Mouse (Mus musculus): ENCODE results near the gene Sde2. TPM values are rescaled to one million over a fixed set of nuclear protein-coding genes. Genes with fewer than 3 reads are reported as not detected.
A peak's percentile ranks its signal among the peaks of the same experiment; 100 is the strongest.

The Sde2 gene
- polyA plus RNA-seq, 1 experiment from 2014 or later = 44.1 TPM

DNA sequence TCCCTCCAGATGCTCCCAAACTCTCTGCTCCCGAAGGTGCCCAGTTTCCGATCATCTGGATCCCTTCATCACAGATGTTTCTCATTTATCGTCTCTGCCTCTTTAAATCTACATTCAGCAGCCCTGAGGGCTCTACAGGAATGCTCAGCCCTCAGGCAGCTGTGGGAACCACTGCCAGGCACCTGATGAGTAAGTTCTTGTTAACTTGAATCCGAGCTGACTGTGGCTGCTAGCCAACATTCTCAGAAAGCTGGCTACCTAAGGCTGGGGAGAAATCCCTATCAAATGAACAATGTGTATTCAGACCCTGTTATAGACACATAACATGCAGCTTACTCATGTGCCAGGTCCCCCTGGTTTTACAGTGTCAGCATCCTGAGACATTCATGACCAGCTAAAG, 62.9 kb downstream of the Sde2 start:
- H3K27me3 ChIP-seq (ENCODE audit: control insufficient read depth, insufficient read depth, low read length) = no peaks in the 10 kb centered on the region
- H3K4me2 ChIP-seq (ENCODE audit: low read depth, severe bottlenecking) = no peak overlapping the region
- H3K4me3 ChIP-seq (ENCODE audit: low read depth, low read length) = no peak overlapping the region
- no peaks in the 10 kb centered on the region for H3K9me3 ChIP-seq (ENCODE audit: control insufficient read depth, low read length)
- no peaks in the 10 kb centered on the region for H3K36me3 ChIP-seq (ENCODE audit: control insufficient read depth, insufficient read depth, low read length)
- peak; percentile 49; the same call in 1 of the 2 replicates for ATAC-seq (ENCODE audit: insufficient number of reproducible peaks, low FRiP score, low TSS enrichment, low read depth)
- H3K9ac ChIP-seq (ENCODE audit: low read length) = no peak overlapping the region
- no peak overlapping the region for H3K27ac ChIP-seq (replicated peaks; ENCODE audit: low read depth, low read length)
- 13% methylated on average over 4 of the region's 4 CpGs for WGBS
- peak; percentile 64 for DNase-seq (ENCODE audit: low spot score)
- H3K4me1 ChIP-seq (ENCODE audit: control insufficient read depth, insufficient read depth, low read length) = peaks cover 6% of the 10 kb centered on the region

DNA sequence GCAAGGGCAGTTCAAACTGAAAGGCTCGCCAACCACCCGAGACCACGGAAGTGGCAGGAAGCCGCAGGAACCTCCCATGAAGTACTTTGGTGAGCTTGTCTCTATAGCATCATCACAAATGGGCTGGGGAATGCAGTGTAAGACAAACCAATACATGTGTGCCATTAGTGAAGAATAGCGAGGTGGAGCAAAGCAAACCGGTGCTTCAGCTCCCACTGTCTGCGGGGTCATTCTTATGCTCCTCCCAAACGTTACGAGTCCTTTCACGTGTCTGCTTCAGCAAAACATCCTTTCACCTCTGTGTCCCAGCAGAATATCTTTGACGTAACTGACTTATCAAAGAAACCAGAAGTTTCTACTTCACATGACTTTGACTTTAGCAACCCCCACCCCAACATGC, 65.5 kb downstream of the Sde2 start:
- DNase-seq (ENCODE audit: low spot score) (no peak), ATAC-seq (ENCODE audit: insufficient number of reproducible peaks, low FRiP score, low TSS enrichment, low read depth) (no peak)
- Histone ChIP-seq H3K36me3 (ENCODE audit: control insufficient read depth, insufficient read depth, low read length) (no peaks in the 10 kb centered on the region), H3K9ac (ENCODE audit: low read length) (no peak overlapping the region), H3K4me3 (ENCODE audit: low read depth, low read length) (no peak overlapping the region), H3K27ac (replicated peaks; ENCODE audit: low read depth, low read length) (no peak overlapping the region), H3K4me1 (ENCODE audit: control insufficient read depth, insufficient read depth, low read length) (peaks cover 5% of the 10 kb centered on the region), H3K4me2 (ENCODE audit: low read depth, severe bottlenecking) (no peak overlapping the region), H3K9me3 (ENCODE audit: control insufficient read depth, low read length) (no peaks in the 10 kb centered on the region), H3K27me3 (ENCODE audit: control insufficient read depth, insufficient read depth, low read length) (no peaks in the 10 kb centered on the region)
- WGBS = 93% methylated on average over 11 of the region's 11 CpGs

DNA sequence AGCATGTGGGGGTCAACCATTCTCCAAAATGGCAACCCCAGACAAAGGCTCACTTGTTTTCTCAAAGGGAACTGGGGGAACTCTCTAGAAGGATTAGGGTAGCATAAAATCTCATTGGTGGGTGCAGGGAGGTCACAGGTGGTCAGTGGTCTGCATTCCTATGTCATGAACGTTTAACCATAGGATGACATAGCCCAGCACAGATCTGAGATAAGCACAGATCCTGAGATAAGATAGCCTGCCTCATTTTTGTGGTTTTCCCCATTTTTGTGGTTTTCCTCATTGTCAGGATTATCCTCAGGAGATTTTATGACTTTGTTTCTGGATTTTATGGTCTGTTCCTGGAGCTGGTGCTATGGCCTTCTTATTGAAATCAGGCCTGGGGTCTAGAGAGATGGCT, 66.1 kb downstream of the Sde2 start:
- 41% methylated on average over 1 of the region's 1 CpGs for WGBS
- Histone ChIP-seq H3K4me3 (ENCODE audit: low read depth, low read length) (no peak overlapping the region), H3K4me1 (ENCODE audit: control insufficient read depth, insufficient read depth, low read length) (peaks cover 3% of the 10 kb centered on the region; the same call in 1 of the 2 replicates), H3K27ac (replicated peaks; ENCODE audit: low read depth, low read length) (no peak overlapping the region), H3K27me3 (ENCODE audit: control insufficient read depth, insufficient read depth, low read length) (no peaks in the 10 kb centered on the region), H3K9me3 (ENCODE audit: control insufficient read depth, low read length) (no peaks in the 10 kb centered on the region), H3K9ac (ENCODE audit: low read length) (no peak overlapping the region), H3K4me2 (ENCODE audit: low read depth, severe bottlenecking) (no peak overlapping the region), H3K36me3 (ENCODE audit: control insufficient read depth, insufficient read depth, low read length) (no peaks in the 10 kb centered on the region)
- ATAC-seq (ENCODE audit: insufficient number of reproducible peaks, low FRiP score, low TSS enrichment, low read depth) (no peak), DNase-seq (ENCODE audit: low spot score) (no peak)

Other genes starting within 250 kb of the Sde2 start
- gene Lin9, start 210.0 kb upstream of the Sde2 start, polyA plus RNA-seq (2014; fragmentation: Nextera tagmentation; extraction: Ambion mirVana) = 24.6 and 25.9 TPM in 2 replicates
- gene Mixl1, start 154.1 kb upstream of the Sde2 start, polyA plus RNA-seq (2014; fragmentation: Nextera tagmentation; extraction: Ambion mirVana) = 0.15 and 0.18 TPM in 2 replicates
- 22.5 and 24.7 TPM in 2 replicates for gene Acbd3, start 125.1 kb upstream of the Sde2 start, polyA plus RNA-seq (2014; fragmentation: Nextera tagmentation; extraction: Ambion mirVana)
- 3,717 and 3,908 TPM in 2 replicates for gene H3f3a, start 37.2 kb upstream of the Sde2 start, polyA plus RNA-seq (2014; fragmentation: Nextera tagmentation; extraction: Ambion mirVana)
- 0.08 TPM in 1 of 2 replicates, not detected in the other for gene Lefty2, start 42.0 kb downstream of the Sde2 start, polyA plus RNA-seq (2014; fragmentation: Nextera tagmentation; extraction: Ambion mirVana)
- gene Pycr2, start 53.2 kb downstream of the Sde2 start, polyA plus RNA-seq (2014; fragmentation: Nextera tagmentation; extraction: Ambion mirVana) = 120 and 137 TPM in 2 replicates
- gene Lefty1, start 83.9 kb downstream of the Sde2 start, polyA plus RNA-seq (2014; fragmentation: Nextera tagmentation; extraction: Ambion mirVana) = 0.12 and 1.4 TPM in 2 replicates
- 5.6 and 6.1 TPM in 2 replicates for gene Tmem63a, start 91.2 kb downstream of the Sde2 start, polyA plus RNA-seq (2014; fragmentation: Nextera tagmentation; extraction: Ambion mirVana)
- gene Ephx1, start 169.8 kb downstream of the Sde2 start, polyA plus RNA-seq (2014; fragmentation: Nextera tagmentation; extraction: Ambion mirVana) = 1.7 TPM in 2 replicates
- gene 9130409I23Rik, start 200.1 kb downstream of the Sde2 start, polyA plus RNA-seq (2014; fragmentation: Nextera tagmentation; extraction: Ambion mirVana) = not detected in 2 replicates

Data from limb, embryonic 11.5 days (tissue).